Mouse (Mus musculus) stomach, adult 2 months (tissue): ENCODE results near the gene Gm6460. TPM values are rescaled to one million over a fixed set of nuclear protein-coding genes. Genes with fewer than 3 reads are reported as not detected.

Source experiments
- polyA plus RNA-seq: library from polyadenylated mRNA; depleted of rRNA; stranded (reverse); fragments of >200 nt; gene quantifications from 2 replicates; pipeline ENCODE4 v1.2.3, GENCODE M21; 2012; rRNA removed

The Gm6460 gene
- not detected in 2 replicates for polyA plus RNA-seq

DNA sequence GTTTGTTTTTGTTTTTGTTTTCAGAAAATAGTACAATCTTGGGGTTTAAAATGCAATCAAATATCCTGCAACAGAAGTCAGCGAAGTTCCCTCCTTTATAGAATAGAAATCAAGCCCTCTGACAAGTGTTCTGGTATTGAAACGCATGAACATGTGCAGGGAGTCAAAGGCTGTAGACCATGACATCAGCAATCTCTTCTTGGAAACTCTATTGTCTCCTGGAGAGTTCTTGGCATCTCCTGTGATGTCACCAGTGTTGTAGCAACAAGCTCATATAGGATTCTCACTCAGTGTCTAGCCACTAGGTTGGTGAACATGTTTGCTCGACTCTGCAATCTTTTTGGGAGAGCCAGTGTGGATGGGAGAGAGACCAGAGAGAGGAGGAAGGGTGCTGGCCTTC, at the start of gene Gm6460:
Gm6460 (plus strand) TSS at position 301 of the 400 bp plus-strand sequence.

Other genes with a start within 250 kb of the Gm6460 start
- not detected in 2 replicates for gene Gm8897, start 178.5 kb upstream of the Gm6460 start, polyA plus RNA-seq
- not detected in 2 replicates for gene Gm8906, start 92.2 kb upstream of the Gm6460 start, polyA plus RNA-seq
- not detected in 2 replicates for gene Gm8922, start 87.0 kb downstream of the Gm6460 start, polyA plus RNA-seq
- not detected in 2 replicates for gene Gm8926, start 175.6 kb downstream of the Gm6460 start, polyA plus RNA-seq